Mouse (Mus musculus): ENCODE data around the gene Srsf12. TPM values are rescaled to one million over a fixed set of nuclear protein-coding genes. Genes with fewer than 3 reads are reported as not detected.

Srsf12 gene
- total and polyA plus RNA-seq, 2 experiments from 2014 or later, result 76.7 to 84.2 TPM

DNA sequence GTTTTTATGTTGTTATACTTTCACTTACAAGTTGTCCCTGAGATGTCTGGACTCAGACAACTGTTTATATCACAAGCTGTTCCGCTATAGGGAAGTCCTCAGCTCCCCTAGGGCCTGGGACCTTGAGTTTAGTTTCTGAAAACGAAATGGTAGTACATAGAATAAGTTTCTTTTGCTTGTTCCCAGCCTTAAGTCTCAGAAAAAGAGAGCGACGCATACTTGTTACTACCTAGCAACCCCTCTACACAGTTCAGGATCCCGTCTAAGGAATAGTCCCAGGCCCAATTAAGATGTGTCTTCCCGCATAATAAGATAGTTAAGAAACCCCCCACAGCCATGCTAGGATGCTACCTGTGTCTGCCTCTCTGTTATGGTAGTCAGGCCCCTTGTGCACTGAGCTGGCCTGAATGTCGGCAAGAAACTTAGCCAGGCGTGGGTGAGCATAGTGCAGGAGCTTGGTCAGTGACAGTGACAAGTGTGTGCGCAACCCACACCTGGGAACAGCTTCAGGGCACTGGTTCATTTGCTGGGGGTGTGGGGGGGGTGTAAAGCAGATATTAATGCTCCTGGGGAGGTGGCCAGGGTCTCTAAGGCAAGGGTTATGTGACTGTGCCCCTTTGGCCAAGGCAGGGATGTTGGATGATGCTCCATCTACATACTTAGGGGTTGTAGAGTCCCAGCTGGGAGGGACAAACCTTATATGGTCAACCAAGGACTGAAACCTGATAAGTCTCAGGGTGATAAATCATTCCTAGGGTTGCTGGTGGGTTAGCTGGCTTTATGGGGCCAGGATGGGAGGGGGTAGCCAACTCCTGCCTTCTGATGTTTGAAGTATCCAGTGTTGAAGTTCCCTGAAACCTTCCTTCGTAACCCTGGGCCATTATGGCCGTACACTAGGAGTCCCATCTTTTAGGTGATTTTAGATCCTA, 61.9 kb downstream of the Srsf12 start:
- no peaks in the 10 kb centered on the region for H3K36me3 ChIP-seq (ENCODE audit: insufficient read depth, low read length)
- 81% methylated on average over 11 of the region's 11 CpGs for WGBS
- ATAC-seq (ENCODE audit: low FRiP score), result no peak
- no peak overlapping the region for H3K27ac ChIP-seq (ENCODE audit: low read depth, low read length)
- H3K9me3 ChIP-seq (ENCODE audit: low read length), result no peaks in the 10 kb centered on the region
- no peak for DNase-seq (ENCODE audit: low spot score)
- no peaks in the 10 kb centered on the region for H3K27me3 ChIP-seq (ENCODE audit: insufficient read depth, low read length)
- H3K4me2 ChIP-seq (ENCODE audit: low read depth, low read length, poor library complexity, severe bottlenecking), result no peak overlapping the region
- no peak for TF ChIP-seq CTCF (IDR thresholded peaks at IDR 0.05)
- no peak overlapping the region for H3K4me3 ChIP-seq (ENCODE audit: low read depth, low read length)
- H3K9ac ChIP-seq (replicated peaks; ENCODE audit: low read length, poor library complexity, severe bottlenecking), result no peak overlapping the region
- H3K4me1 ChIP-seq (ENCODE audit: insufficient read depth, low read length), result no peaks in the 10 kb centered on the region

DNA sequence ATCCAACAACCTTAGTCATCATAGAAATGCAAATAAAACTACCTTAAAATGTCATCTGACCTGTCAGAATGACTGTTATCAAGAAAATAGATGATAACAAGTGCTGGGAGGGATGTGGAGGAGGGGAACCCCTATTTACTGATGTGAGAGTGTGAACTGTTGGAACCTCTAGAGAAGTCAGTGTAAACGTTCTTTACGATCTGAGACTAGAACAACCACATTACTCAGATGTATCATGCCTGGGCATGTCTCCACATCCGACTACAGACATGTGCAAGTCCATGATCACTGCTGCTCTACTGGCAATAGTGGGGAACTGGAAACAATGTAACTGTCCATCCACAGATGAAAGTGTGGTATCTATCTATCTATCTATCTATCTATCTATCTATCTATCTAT, 64.6 kb downstream of the Srsf12 start:
- no peak for TF ChIP-seq CTCF (IDR thresholded peaks at IDR 0.05)
- WGBS, result 83% methylated on average over 3 of the region's 3 CpGs
- Histone ChIP-seq H3K36me3 (ENCODE audit: insufficient read depth, low read length) (no peaks in the 10 kb centered on the region), H3K4me2 (ENCODE audit: low read depth, low read length, poor library complexity, severe bottlenecking) (no peak overlapping the region), H3K9ac (replicated peaks; ENCODE audit: low read length, poor library complexity, severe bottlenecking) (no peak overlapping the region), H3K4me1 (ENCODE audit: insufficient read depth, low read length) (no peaks in the 10 kb centered on the region), H3K9me3 (ENCODE audit: low read length) (no peaks in the 10 kb centered on the region), H3K27ac (ENCODE audit: low read depth, low read length) (no peak overlapping the region), H3K4me3 (ENCODE audit: low read depth, low read length) (no peak overlapping the region), H3K27me3 (ENCODE audit: insufficient read depth, low read length) (no peaks in the 10 kb centered on the region)
- ATAC-seq (ENCODE audit: low FRiP score), result no peak
- DNase-seq (ENCODE audit: low spot score), result no peak

- WGBS, result 87% methylated on average over 3 of the region's 3 CpGs
- TF ChIP-seq CTCF (IDR thresholded peaks at IDR 0.05), result no peak
- Histone ChIP-seq H3K4me2 (ENCODE audit: low read depth, low read length, poor library complexity, severe bottlenecking) (no peak overlapping the region), H3K4me3 (ENCODE audit: low read depth, low read length) (no peak overlapping the region), H3K9ac (replicated peaks; ENCODE audit: low read length, poor library complexity, severe bottlenecking) (no peak overlapping the region), H3K27ac (ENCODE audit: low read depth, low read length) (no peak overlapping the region), H3K27me3 (ENCODE audit: insufficient read depth, low read length) (no peaks in the 10 kb centered on the region), H3K9me3 (ENCODE audit: low read length) (no peaks in the 10 kb centered on the region), H3K4me1 (ENCODE audit: insufficient read depth, low read length) (no peaks in the 10 kb centered on the region), H3K36me3 (ENCODE audit: insufficient read depth, low read length) (no peaks in the 10 kb centered on the region)
- ATAC-seq (ENCODE audit: low FRiP score) (no peak), DNase-seq (ENCODE audit: low spot score) (no peak)
Observed at GRCm38 (mm10) chr4:33281891-33282685, 73.3 kb downstream of the Srsf12 start.

Other genes with a start within 250 kb of the Srsf12 start
- 52.7 and 54.9 TPM in 2 replicates for gene Rragd, start 226.0 kb upstream of the Srsf12 start, total RNA-seq (2014; rRNA removed)
- 28.5 and 35.0 TPM in 2 replicates for gene Rragd, start 226.0 kb upstream of the Srsf12 start, polyA plus RNA-seq (2015; fragmentation: Nextera tagmentation; extraction: Ambion mirVana)
- 119 and 126 TPM in 2 replicates for gene Ube2j1, start 177.6 kb upstream of the Srsf12 start, total RNA-seq (2014; rRNA removed)
- gene Ube2j1, start 177.6 kb upstream of the Srsf12 start, polyA plus RNA-seq (2015; fragmentation: Nextera tagmentation; extraction: Ambion mirVana), result 70.1 and 70.3 TPM in 2 replicates
- gene Gabrr2, start 146.0 kb upstream of the Srsf12 start, total RNA-seq (2014; rRNA removed), result not detected in 2 replicates
- gene Gabrr2, start 146.0 kb upstream of the Srsf12 start, polyA plus RNA-seq (2015; fragmentation: Nextera tagmentation; extraction: Ambion mirVana), result 0.15 and 0.48 TPM in 2 replicates
- 1.4 and 1.8 TPM in 2 replicates for gene Gabrr1, start 76.5 kb upstream of the Srsf12 start, total RNA-seq (2014; rRNA removed)
- gene Gabrr1, start 76.5 kb upstream of the Srsf12 start, polyA plus RNA-seq (2015; fragmentation: Nextera tagmentation; extraction: Ambion mirVana), result 1.4 and 1.5 TPM in 2 replicates
- gene Pm20d2, start 19.3 kb upstream of the Srsf12 start, total RNA-seq (2014; rRNA removed), result 7.7 and 9.2 TPM in 2 replicates
- 2.9 and 3.6 TPM in 2 replicates for gene Pm20d2, start 19.3 kb upstream of the Srsf12 start, polyA plus RNA-seq (2015; fragmentation: Nextera tagmentation; extraction: Ambion mirVana)
- 91.3 and 109 TPM in 2 replicates for gene Pnrc1, start 81.2 kb downstream of the Srsf12 start, total RNA-seq (2014; rRNA removed)
- gene Pnrc1, start 81.2 kb downstream of the Srsf12 start, polyA plus RNA-seq (2015; fragmentation: Nextera tagmentation; extraction: Ambion mirVana), result 41.3 and 43.6 TPM in 2 replicates
- gene Rngtt, start 101.3 kb downstream of the Srsf12 start, total RNA-seq (2014; rRNA removed), result 16.1 and 17.7 TPM in 2 replicates
- gene Rngtt, start 101.3 kb downstream of the Srsf12 start, polyA plus RNA-seq (2015; fragmentation: Nextera tagmentation; extraction: Ambion mirVana), result 13.2 and 16.8 TPM in 2 replicates